Mouse (Mus musculus): ENCODE data around the gene Nox1.

GRCm38 (mm10) chrX:134238266-134238665, 16.5 kb upstream of the Nox1 start:
- no peak for TF ChIP-seq ZNF384 (IDR thresholded peaks at IDR 0.05; ENCODE audit: low read depth, low read length)
- TF ChIP-seq ZC3H11A (IDR thresholded peaks at IDR 0.05; ENCODE audit: borderline replicate concordance, low read depth, low read length), result no peak
- TF ChIP-seq HCFC1 (IDR thresholded peaks at IDR 0.05; ENCODE audit: borderline replicate concordance, insufficient read depth, low read length), result no peak
- TF ChIP-seq MAFK (IDR thresholded peaks at IDR 0.05; ENCODE audit: insufficient read depth, low read depth, low read length), result no peak
